Mouse (Mus musculus): Measurements from ENCODE around the gene Pgk1. TPM values are rescaled to one million over a fixed set of nuclear protein-coding genes. Genes with fewer than 3 reads are reported as not detected.
A peak's percentile ranks its signal among the peaks of the same experiment; 100 is the strongest.
"Not testable (repeated sequence)": the region's sequence is repeated elsewhere in the genome, so short reads cannot be mapped to it uniquely, and the experiment has no call there.

Gene Pgk1
- polyA plus RNA-seq, 1 experiment from 2014 or later = 290 TPM

- H3K9me3 ChIP-seq (replicated peaks) = no peaks in the 10 kb centered on the region
- peak overlapping the region; percentile 62 for H3K4me2 ChIP-seq
- no peaks in the 10 kb centered on the region for H3K4me1 ChIP-seq
- no peaks in the 10 kb centered on the region for H3K36me3 ChIP-seq
- no peak overlapping the region for H3K9ac ChIP-seq
- H3K27me3 ChIP-seq (replicated peaks) = no peaks in the 10 kb centered on the region
- no peak overlapping the region for H3K27ac ChIP-seq
- WGBS (ENCODE audit: insufficient replicate concordance) = 43% methylated on average over 5 of the region's 6 CpGs
- peak overlapping the region; percentile 38; the same call in 1 of the 2 replicates for H3K4me3 ChIP-seq
- ATAC-seq = no peak
Measured at GRCm38 (mm10) chrX:106171853-106172154, 15.1 kb upstream of the Pgk1 start.

- Histone ChIP-seq H3K36me3 (no peaks in the 10 kb centered on the region), H3K4me3 (no peak overlapping the region), H3K4me1 (no peaks in the 10 kb centered on the region), H3K27me3 (replicated peaks) (no peaks in the 10 kb centered on the region), H3K4me2 (no peak overlapping the region), H3K9me3 (replicated peaks) (no peaks in the 10 kb centered on the region), H3K27ac (no peak overlapping the region), H3K9ac (no peak overlapping the region)
- no peak for ATAC-seq
- WGBS (ENCODE audit: insufficient replicate concordance) = 62% methylated on average over 9 of the region's 9 CpGs
Measured at GRCm38 (mm10) chrX:106176331-106176730, 10.6 kb upstream of the Pgk1 start.

GRCm38 (mm10) chrX:106184279-106184678 is 2.6 kb upstream of the Pgk1 start:
- H3K4me1 ChIP-seq = peaks cover 19% of the 10 kb centered on the region
- H3K4me2 ChIP-seq = no peak overlapping the region
- WGBS (ENCODE audit: insufficient replicate concordance) = 21% methylated on average over 4 of the region's 4 CpGs
- no peaks in the 10 kb centered on the region for H3K36me3 ChIP-seq
- no peaks in the 10 kb centered on the region for H3K9me3 ChIP-seq (replicated peaks)
- peaks cover 7% of the 10 kb centered on the region; the same call in 1 of the 2 replicates for H3K27me3 ChIP-seq (replicated peaks)
- no peak for ATAC-seq
- no peak overlapping the region for H3K27ac ChIP-seq
- H3K4me3 ChIP-seq = no peak overlapping the region
- no peak overlapping the region for H3K9ac ChIP-seq

- H3K27ac ChIP-seq = peak overlapping the region; percentile 36
- H3K9me3 ChIP-seq (replicated peaks) = no peaks in the 10 kb centered on the region
- no peak overlapping the region for H3K4me3 ChIP-seq
- peak overlapping the region; percentile 69; the same call in 1 of the 2 replicates for H3K4me2 ChIP-seq
- peaks cover 7% of the 10 kb centered on the region; the same call in 1 of the 2 replicates for H3K27me3 ChIP-seq (replicated peaks)
- no peak for ATAC-seq
- H3K9ac ChIP-seq = no peak overlapping the region
- peaks cover 29% of the 10 kb centered on the region for H3K4me1 ChIP-seq
- 54% methylated on average over 5 of the region's 5 CpGs for WGBS (ENCODE audit: insufficient replicate concordance)
- 0 out of 2 replicates have a peak, but pooled peaks cover 3% of the 10 kb centered on the region for H3K36me3 ChIP-seq
Measured at GRCm38 (mm10) chrX:106185706-106186105, 1.2 kb upstream of the Pgk1 start.

GRCm38 (mm10) chrX:106187737-106188136 is 837 bp downstream of the Pgk1 start:
- ATAC-seq = no peak; the same call in 1 of the 2 replicates
- H3K4me3 ChIP-seq = peak overlapping the region; percentile 65
- H3K27me3 ChIP-seq (replicated peaks) = 0 out of 2 replicates have a peak, but pooled peaks cover 6% of the 10 kb centered on the region
- peak overlapping the region; percentile 70 for H3K4me2 ChIP-seq
- peaks cover 29% of the 10 kb centered on the region for H3K4me1 ChIP-seq
- H3K36me3 ChIP-seq = peaks cover 12% of the 10 kb centered on the region; the same call in 1 of the 2 replicates
- peak overlapping the region; percentile 70 for H3K9ac ChIP-seq
- no peaks in the 10 kb centered on the region for H3K9me3 ChIP-seq (replicated peaks)
- WGBS (ENCODE audit: insufficient replicate concordance) = 11% methylated on average over 12 of the region's 12 CpGs
- peak overlapping the region; percentile 67 for H3K27ac ChIP-seq

- Histone ChIP-seq H3K27me3 (replicated peaks) (0 out of 2 replicates have a peak, but pooled peaks cover 3% of the 10 kb centered on the region), H3K9me3 (replicated peaks) (no peaks in the 10 kb centered on the region), H3K4me1 (peaks cover 29% of the 10 kb centered on the region), H3K4me2 (peak overlapping the region; percentile 70), H3K9ac (peak overlapping the region; percentile 70; the same call in 1 of the 2 replicates), H3K4me3 (peak overlapping the region; percentile 65), H3K36me3 (peaks cover 28% of the 10 kb centered on the region), H3K27ac (no peak overlapping the region)
- ATAC-seq = no peak
- WGBS (ENCODE audit: insufficient replicate concordance) = 38% methylated on average over 5 of the region's 5 CpGs
Measured at GRCm38 (mm10) chrX:106189356-106189755, 2.5 kb downstream of the Pgk1 start.

GRCm38 (mm10) chrX:106190091-106190490 is 3.2 kb downstream of the Pgk1 start:
- 0 out of 2 replicates have a peak, but pooled peaks cover 3% of the 10 kb centered on the region for H3K27me3 ChIP-seq (replicated peaks)
- peaks cover 29% of the 10 kb centered on the region for H3K4me1 ChIP-seq
- WGBS (ENCODE audit: insufficient replicate concordance) = 42% methylated on average over 4 of the region's 4 CpGs
- H3K4me2 ChIP-seq = peak overlapping the region; percentile 70
- no peak overlapping the region for H3K27ac ChIP-seq
- H3K36me3 ChIP-seq = peaks cover 35% of the 10 kb centered on the region
- H3K4me3 ChIP-seq = peak overlapping the region; percentile 65
- H3K9me3 ChIP-seq (replicated peaks) = no peaks in the 10 kb centered on the region
- H3K9ac ChIP-seq = no peak overlapping the region
- ATAC-seq = no peak

- not testable (repeated sequence) for ATAC-seq; H3K27ac ChIP-seq; H3K27me3 ChIP-seq (replicated peaks); H3K4me2 ChIP-seq; H3K4me3 ChIP-seq; H3K9me3 ChIP-seq (replicated peaks); H3K4me1 ChIP-seq; H3K9ac ChIP-seq
- peaks cover 74% of the 10 kb centered on the region for H3K36me3 ChIP-seq
- WGBS (ENCODE audit: insufficient replicate concordance) = 70% methylated on average over 6 of the region's 6 CpGs
Measured at GRCm38 (mm10) chrX:106194361-106194760, 7.5 kb downstream of the Pgk1 start.

- 51% methylated on average over 5 of the region's 5 CpGs for WGBS (ENCODE audit: insufficient replicate concordance)
- H3K27me3 ChIP-seq (replicated peaks) = no peaks in the 10 kb centered on the region
- H3K9me3 ChIP-seq (replicated peaks) = no peaks in the 10 kb centered on the region
- no peak overlapping the region for H3K4me3 ChIP-seq
- H3K9ac ChIP-seq = no peak overlapping the region
- no peak overlapping the region for H3K4me2 ChIP-seq
- H3K36me3 ChIP-seq = peaks cover 90% of the 10 kb centered on the region
- H3K4me1 ChIP-seq = no peaks in the 10 kb centered on the region
- no peak overlapping the region for H3K27ac ChIP-seq
- ATAC-seq = no peak
Measured at GRCm38 (mm10) chrX:106197308-106197707, 10.4 kb downstream of the Pgk1 start.

- no peaks in the 10 kb centered on the region for H3K27me3 ChIP-seq (replicated peaks)
- H3K36me3 ChIP-seq = peaks cover 89% of the 10 kb centered on the region
- no peak overlapping the region for H3K4me2 ChIP-seq
- ATAC-seq = no peak
- no peak overlapping the region for H3K9ac ChIP-seq
- no peaks in the 10 kb centered on the region for H3K9me3 ChIP-seq (replicated peaks)
- WGBS (ENCODE audit: insufficient replicate concordance) = 84% methylated on average over 5 of the region's 5 CpGs
- H3K27ac ChIP-seq = no peak overlapping the region
- H3K4me3 ChIP-seq = no peak overlapping the region
- H3K4me1 ChIP-seq = no peaks in the 10 kb centered on the region
Measured at GRCm38 (mm10) chrX:106198904-106199303, 12.0 kb downstream of the Pgk1 start.

- 63% methylated on average over 2 of the region's 2 CpGs for WGBS (ENCODE audit: insufficient replicate concordance)
- no peak for ATAC-seq
Measured at GRCm38 (mm10) chrX:106209100-106209499, 22.2 kb downstream of the Pgk1 start.

GRCm38 (mm10) chrX:106219171-106220032 is 32.5 kb downstream of the Pgk1 start:
- Histone ChIP-seq H3K36me3 (no peaks in the 10 kb centered on the region), H3K9ac (peak overlapping the region; percentile 73), H3K4me2 (peak overlapping the region; percentile 73), H3K27me3 (replicated peaks) (no peaks in the 10 kb centered on the region), H3K27ac (no peak overlapping the region), H3K9me3 (replicated peaks) (no peaks in the 10 kb centered on the region), H3K4me3 (peak overlapping the region; percentile 68), H3K4me1 (no peaks in the 10 kb centered on the region)
- ATAC-seq = peak; percentile 96
- WGBS (ENCODE audit: insufficient replicate concordance) = 11% methylated on average over 57 of the region's 60 CpGs

More at GRCm38 (mm10) chrX:106209100-106209499, 22.2 kb downstream of the Pgk1 start:
- Histone ChIP-seq H3K4me2 (no peak overlapping the region), H3K36me3 (peaks cover 10% of the 10 kb centered on the region; the same call in 1 of the 2 replicates), H3K27me3 (replicated peaks) (no peaks in the 10 kb centered on the region), H3K27ac (no peak overlapping the region), H3K4me3 (no peak overlapping the region), H3K9ac (no peak overlapping the region), H3K9me3 (replicated peaks) (no peaks in the 10 kb centered on the region), H3K4me1 (no peaks in the 10 kb centered on the region)

All from liver, embryonic 12.5 days (tissue).